Mouse (Mus musculus): ENCODE measurements around the gene Inpp5k.

DNA sequence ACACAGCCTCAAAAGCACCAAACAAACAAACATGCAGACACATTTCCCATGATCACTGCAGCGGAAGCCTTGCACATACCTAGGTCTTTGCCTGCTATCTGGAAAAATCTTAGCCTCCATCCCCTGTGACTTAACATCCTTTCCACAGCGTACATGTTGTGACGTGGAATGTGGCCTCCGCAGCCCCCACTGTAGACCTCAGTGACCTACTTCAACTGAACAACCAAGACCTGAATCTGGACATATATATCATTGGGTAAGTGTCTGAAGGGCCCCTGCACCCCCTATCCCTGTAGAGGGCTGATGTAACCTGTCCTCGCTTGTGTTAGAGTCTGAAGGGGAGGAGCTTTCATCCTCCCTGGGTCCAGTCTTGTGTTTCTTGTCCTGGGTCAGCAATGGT lies 2.1 kb downstream of the Inpp5k start:
- TF ChIP-seq EP300 (IDR thresholded peaks at IDR 0.05; ENCODE audit: low read depth) (no peak), CTCF (IDR thresholded peaks at IDR 0.05; ENCODE audit: low read depth) (no peak)

All from heart, postnatal 0 days (tissue).